Mouse (Mus musculus): ENCODE data around the gene Cbfa2t2.
A peak's percentile ranks its signal among the peaks of the same experiment; 100 is the strongest.

Cbfa2t2 gene

GRCm38 (mm10) chr2:154538710-154539109 is 102.4 kb downstream of the Cbfa2t2 start:
- DNase-seq (ENCODE audit: low spot score in 2 of 2) = no peak

- DNase-seq (ENCODE audit: low spot score in 2 of 2) = peak; percentile 68 to 79
Observed at GRCm38 (mm10) chr2:154539720-154540119, 103.4 kb downstream of the Cbfa2t2 start.

GRCm38 (mm10) chr2:154541630-154542029 is 105.3 kb downstream of the Cbfa2t2 start:
- no peak for DNase-seq (ENCODE audit: low spot score in 2 of 2)

- DNase-seq (ENCODE audit: low spot score in 2 of 2) = peak; percentile 88 to 91
Observed at GRCm38 (mm10) chr2:154543567-154544347, 107.5 kb downstream of the Cbfa2t2 start.

- DNase-seq (ENCODE audit: low spot score in 2 of 2) = no peak
Observed at GRCm38 (mm10) chr2:154546711-154547110, 110.4 kb downstream of the Cbfa2t2 start, which contains the start of gene 1700003F12Rik. 1700003F12Rik (plus strand) TSS chr2:154547085.

- DNase-seq (ENCODE audit: low spot score in 2 of 2) = peak; percentile 47 to 68
Observed at GRCm38 (mm10) chr2:154548688-154549087, 112.4 kb downstream of the Cbfa2t2 start.

- peak; percentile 79 to 84 for DNase-seq (ENCODE audit: low spot score in 2 of 2)
Observed at GRCm38 (mm10) chr2:154549127-154549885, 113.0 kb downstream of the Cbfa2t2 start.

GRCm38 (mm10) chr2:154549886-154550189 is 113.6 kb downstream of the Cbfa2t2 start:
- no peak for DNase-seq (ENCODE audit: low spot score in 2 of 2)

GRCm38 (mm10) chr2:154550937-154551336 is 114.7 kb downstream of the Cbfa2t2 start:
- no peak for DNase-seq (ENCODE audit: low spot score in 2 of 2)

- DNase-seq (ENCODE audit: low spot score in 2 of 2) = peak in 1 of 2 experiments; percentile 16
Observed at GRCm38 (mm10) chr2:154551476-154551875, 115.2 kb downstream of the Cbfa2t2 start, which contains the start of gene Actl10. Actl10 (plus strand) TSS chr2:154551776.

- peak in 1 of 2 experiments; percentile 40 for DNase-seq (ENCODE audit: low spot score in 2 of 2)
Observed at GRCm38 (mm10) chr2:154551927-154552326, 115.6 kb downstream of the Cbfa2t2 start.

- DNase-seq (ENCODE audit: low spot score in 2 of 2) = peak; percentile 85 to 91
Observed at GRCm38 (mm10) chr2:154552424-154552907, 116.2 kb downstream of the Cbfa2t2 start.

- peak; percentile 63 to 73 for DNase-seq (ENCODE audit: low spot score in 2 of 2)
Observed at GRCm38 (mm10) chr2:154555235-154555634, 119.0 kb downstream of the Cbfa2t2 start.

- DNase-seq (ENCODE audit: low spot score in 2 of 2) = peak; percentile 55 to 67
Observed at GRCm38 (mm10) chr2:154557184-154557832, 121.0 kb downstream of the Cbfa2t2 start.

GRCm38 (mm10) chr2:154558264-154559039 is 122.2 kb downstream of the Cbfa2t2 start, which contains the start of gene Necab3:
Necab3 (minus strand) TSS chr2:154558890.
- peak; percentile 74 to 78 for DNase-seq (ENCODE audit: low spot score in 2 of 2)

- no peak for DNase-seq (ENCODE audit: low spot score in 2 of 2)
Observed at GRCm38 (mm10) chr2:154563612-154564170, 127.4 kb downstream of the Cbfa2t2 start.

- DNase-seq (ENCODE audit: low spot score in 2 of 2) = no peak
Observed at GRCm38 (mm10) chr2:154565562-154565961, 129.3 kb downstream of the Cbfa2t2 start.

GRCm38 (mm10) chr2:154566641-154567040 is 130.4 kb downstream of the Cbfa2t2 start:
- DNase-seq (ENCODE audit: low spot score in 2 of 2) = no peak

- no peak for DNase-seq (ENCODE audit: low spot score in 2 of 2)
Observed at GRCm38 (mm10) chr2:154567766-154568165, 131.5 kb downstream of the Cbfa2t2 start.

- DNase-seq (ENCODE audit: low spot score in 2 of 2) = peak; percentile 60 to 68
Observed at GRCm38 (mm10) chr2:154568329-154569070, 132.2 kb downstream of the Cbfa2t2 start.
